Mouse (Mus musculus) embryo, embryonic 11 days (tissue): Measurements from ENCODE around the gene Caln1.

Experiments used
- DNase-seq: peaks from one replicate; pipeline ENCODE4 v3.0.0-alpha.2; 2015

Caln1 gene

GRCm38 (mm10) chr5:130369237-130369636 is at the start of gene Caln1:
Caln1 (plus strand) TSS chr5:130369455.
- no peak for DNase-seq

GRCm38 (mm10) chr5:130319783-130320182 is 49.5 kb upstream of the Caln1 start:
- no peak for DNase-seq

- peak; percentile 39 for DNase-seq
These were observed 48.8 kb upstream of the Caln1 start for GRCm38 (mm10) chr5:130320485-130320884.

GRCm38 (mm10) chr5:130325486-130325885 is 43.8 kb upstream of the Caln1 start:
- no peak for DNase-seq

- DNase-seq, result no peak
These were observed 41.5 kb upstream of the Caln1 start for GRCm38 (mm10) chr5:130327615-130328263.

GRCm38 (mm10) chr5:130328366-130328765 is 40.9 kb upstream of the Caln1 start:
- no peak for DNase-seq

- no peak for DNase-seq
These were observed 39.4 kb upstream of the Caln1 start for GRCm38 (mm10) chr5:130329889-130330288.

- DNase-seq, result no peak
These were observed 38.5 kb upstream of the Caln1 start for GRCm38 (mm10) chr5:130330801-130331200.

GRCm38 (mm10) chr5:130331206-130331605 is 38.0 kb upstream of the Caln1 start:
- DNase-seq, result no peak

- no peak for DNase-seq
These were observed 35.7 kb upstream of the Caln1 start for GRCm38 (mm10) chr5:130333566-130333965.

GRCm38 (mm10) chr5:130333971-130334370 is 35.3 kb upstream of the Caln1 start:
- DNase-seq, result no peak

- no peak for DNase-seq
These were observed 33.8 kb upstream of the Caln1 start for GRCm38 (mm10) chr5:130335462-130335861.

GRCm38 (mm10) chr5:130340656-130341055 is 28.6 kb upstream of the Caln1 start:
- no peak for DNase-seq

GRCm38 (mm10) chr5:130344999-130345398 is 24.3 kb upstream of the Caln1 start:
- DNase-seq, result no peak

- DNase-seq, result no peak
These were observed 23.4 kb upstream of the Caln1 start for GRCm38 (mm10) chr5:130345871-130346270.

- DNase-seq, result peak; percentile 16
These were observed 14.0 kb upstream of the Caln1 start for GRCm38 (mm10) chr5:130355223-130355622.

GRCm38 (mm10) chr5:130363111-130363510 is 6.1 kb upstream of the Caln1 start:
- DNase-seq, result no peak

- DNase-seq, result peak; percentile 53
These were observed 5.5 kb upstream of the Caln1 start for GRCm38 (mm10) chr5:130363773-130364172.

GRCm38 (mm10) chr5:130368236-130368635 is 1.0 kb upstream of the Caln1 start:
- DNase-seq, result no peak

- no peak for DNase-seq
These were observed 6.2 kb downstream of the Caln1 start for GRCm38 (mm10) chr5:130375411-130375810.

GRCm38 (mm10) chr5:130384222-130384912 is 15.1 kb downstream of the Caln1 start, which contains the start of gene A330070K13Rik:
A330070K13Rik (minus strand) TSS chr5:130384631.
- peak; percentile 43 for DNase-seq

GRCm38 (mm10) chr5:130386418-130386817 is 17.2 kb downstream of the Caln1 start:
- peak; percentile 31 for DNase-seq

- DNase-seq, result no peak
These were observed 24.5 kb downstream of the Caln1 start for GRCm38 (mm10) chr5:130393618-130394355.

GRCm38 (mm10) chr5:130394386-130394785 is 25.1 kb downstream of the Caln1 start:
- no peak for DNase-seq
